Mouse (Mus musculus) liver, embryonic 13.5 days (tissue): ENCODE results near the gene Ppp6r2. TPM values are rescaled to one million over a fixed set of nuclear protein-coding genes. Genes with fewer than 3 reads are reported as not detected.
A peak's percentile ranks its signal among the peaks of the same experiment; 100 is the strongest.

Experiments
- ATAC-seq: fragments of 200-750 bp; cut with Nextera tagmentation; 2 replicates; pipeline ENCODE4 v1.8.0; 2017; ENCODE audit warnings: low read depth, mild to moderate bottlenecking, moderate number of reproducible peaks, moderate library complexity
- DNase-seq: peaks from one replicate; pipeline ENCODE4 v3.0.0; 2022
- H3K27ac ChIP-seq: fragments of 300-500 bp; sonication (generic); 2 replicates; pipeline ENCODE4 v1.5.1; 2015; ENCODE audit warnings: moderate library complexity, mild to moderate bottlenecking, inconsistent platforms
- H3K27me3 ChIP-seq: fragments of 300-500 bp; sonication (generic); 2 replicates; pipeline ENCODE4 v1.6.1; 2015; ENCODE audit warnings: mild to moderate bottlenecking, inconsistent platforms
- H3K36me3 ChIP-seq: fragments of 300-500 bp; sonication (generic); 2 replicates; pipeline ENCODE4 v1.6.1; 2015; ENCODE audit warnings: mild to moderate bottlenecking, inconsistent platforms
- H3K4me1 ChIP-seq: fragments of 300-500 bp; sonication (generic); replicated peaks from 2 replicates; pipeline ENCODE4 v1.6.1; 2015; ENCODE audit warnings: inconsistent platforms
- H3K4me2 ChIP-seq: fragments of 300-500 bp; sonication (generic); 2 replicates; pipeline ENCODE4 v1.6.1; 2015; ENCODE audit warnings: inconsistent platforms, mild to moderate bottlenecking, moderate library complexity
- H3K4me3 ChIP-seq: fragments of 300-500 bp; sonication (generic); replicated peaks from 2 replicates; pipeline ENCODE4 v1.5.1; 2015; ENCODE audit warnings: mild to moderate bottlenecking, inconsistent platforms
- H3K9ac ChIP-seq: fragments of 300-500 bp; sonication (generic); 2 replicates; pipeline ENCODE4 v1.6.1; 2015; ENCODE audit warnings: mild to moderate bottlenecking, inconsistent platforms
- H3K9me3 ChIP-seq: fragments of 300-500 bp; sonication (generic); replicated peaks from 2 replicates; pipeline ENCODE4 v1.6.1; 2016; ENCODE audit warnings: inconsistent platforms
- WGBS: fragments of 180-500 bp; shearing (Covaris S2); methylation state at CpG from one replicate; pipeline ENCODE4 v1.1.7; 2015; ENCODE audit not compliant: insufficient replicate concordance; 5-methylcytosine and 5-hydroxymethylcytosine counted together
- polyA plus RNA-seq: library from polyadenylated mRNA; unstranded; fragments of >200 nt; fragmentation: Nextera tagmentation; extraction: Ambion mirVana; gene quantifications from 2 replicates; pipeline ENCODE4 v1.2.1, GENCODE M21; 2015

Gene Ppp6r2
- polyA plus RNA-seq, 1 experiment from 2014 or later, result 17.1 TPM

DNA sequence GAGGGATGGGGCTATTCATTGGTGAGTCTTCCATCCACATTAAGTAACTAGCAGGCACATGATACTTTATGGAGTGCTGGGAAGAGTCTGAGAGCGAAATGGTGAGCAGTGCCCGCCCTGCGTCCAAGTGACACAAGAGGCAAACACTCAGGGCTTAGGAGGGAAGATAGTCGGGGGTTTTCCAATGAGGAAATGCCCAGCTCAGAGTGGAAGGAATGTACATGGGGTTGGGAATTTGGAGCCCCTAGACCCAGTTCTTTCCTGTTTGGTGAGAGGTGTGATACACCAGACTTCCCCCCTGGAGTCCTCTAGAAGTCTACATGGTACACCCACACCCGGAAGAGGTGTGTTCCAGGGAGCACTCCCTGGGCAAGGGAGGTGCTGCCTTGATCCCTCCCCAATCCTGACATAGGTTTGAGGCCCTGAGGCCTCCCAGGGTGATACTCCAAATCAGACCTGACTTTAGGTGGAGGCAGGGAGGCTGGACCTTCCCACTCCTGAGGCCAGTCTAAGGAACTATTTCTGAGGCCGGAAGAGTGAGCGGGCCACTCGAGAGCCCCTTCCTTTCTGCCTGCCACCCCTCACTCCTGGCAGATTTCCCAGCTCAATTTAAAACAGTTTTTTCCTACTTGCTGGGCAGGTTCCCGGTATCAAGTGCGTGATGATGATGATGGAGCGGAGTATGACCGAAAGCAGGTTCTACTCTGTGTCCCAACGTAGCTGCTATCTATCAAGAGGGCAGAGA lies 35.8 kb upstream of the Ppp6r2 start:
- peaks cover 83% of the 10 kb centered on the region for H3K27me3 ChIP-seq
- WGBS, result 75% methylated on average over 13 of the region's 13 CpGs
- no peaks in the 10 kb centered on the region for H3K36me3 ChIP-seq
- ATAC-seq (no peak), DNase-seq (no peak)
- no peak overlapping the region for H3K4me2 ChIP-seq
- H3K4me1 ChIP-seq, result peaks cover 96% of the 10 kb centered on the region
- H3K9me3 ChIP-seq, result no peaks in the 10 kb centered on the region
- H3K9ac ChIP-seq, result no peak overlapping the region
- H3K27ac ChIP-seq, result no peak overlapping the region
- H3K4me3 ChIP-seq, result no peak overlapping the region

DNA sequence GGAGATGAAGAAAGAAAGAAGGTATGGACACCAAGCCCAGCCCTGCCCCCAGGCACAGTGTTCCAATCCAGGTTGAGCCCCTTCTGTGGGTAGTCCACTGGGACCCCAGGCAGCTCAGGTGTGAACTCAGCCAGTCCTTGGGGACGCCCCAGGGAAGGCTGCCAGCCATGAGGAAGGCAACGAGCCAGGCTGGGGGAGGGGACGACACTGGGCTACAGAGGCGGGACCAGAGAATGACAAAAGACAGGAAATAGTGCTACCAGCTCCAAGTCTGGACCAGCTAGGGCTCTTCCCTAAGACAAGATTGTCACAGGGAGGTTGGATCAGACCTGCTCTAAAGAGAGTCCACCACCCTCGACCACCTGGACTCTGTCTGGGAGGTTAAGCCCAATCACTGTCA lies 34.2 kb upstream of the Ppp6r2 start:
- H3K4me3 ChIP-seq, result no peak overlapping the region
- DNase-seq (no peak), ATAC-seq (peak; percentile 24; the same call in 1 of the 2 replicates)
- 4% methylated on average over 5 of the region's 5 CpGs for WGBS
- H3K4me1 ChIP-seq, result peaks cover 93% of the 10 kb centered on the region
- peak overlapping the region; percentile 85 for H3K27ac ChIP-seq
- H3K27me3 ChIP-seq, result peaks cover 88% of the 10 kb centered on the region
- H3K9ac ChIP-seq, result no peak overlapping the region
- H3K9me3 ChIP-seq, result no peaks in the 10 kb centered on the region
- peak overlapping the region; percentile 69 for H3K4me2 ChIP-seq
- no peaks in the 10 kb centered on the region for H3K36me3 ChIP-seq

DNA sequence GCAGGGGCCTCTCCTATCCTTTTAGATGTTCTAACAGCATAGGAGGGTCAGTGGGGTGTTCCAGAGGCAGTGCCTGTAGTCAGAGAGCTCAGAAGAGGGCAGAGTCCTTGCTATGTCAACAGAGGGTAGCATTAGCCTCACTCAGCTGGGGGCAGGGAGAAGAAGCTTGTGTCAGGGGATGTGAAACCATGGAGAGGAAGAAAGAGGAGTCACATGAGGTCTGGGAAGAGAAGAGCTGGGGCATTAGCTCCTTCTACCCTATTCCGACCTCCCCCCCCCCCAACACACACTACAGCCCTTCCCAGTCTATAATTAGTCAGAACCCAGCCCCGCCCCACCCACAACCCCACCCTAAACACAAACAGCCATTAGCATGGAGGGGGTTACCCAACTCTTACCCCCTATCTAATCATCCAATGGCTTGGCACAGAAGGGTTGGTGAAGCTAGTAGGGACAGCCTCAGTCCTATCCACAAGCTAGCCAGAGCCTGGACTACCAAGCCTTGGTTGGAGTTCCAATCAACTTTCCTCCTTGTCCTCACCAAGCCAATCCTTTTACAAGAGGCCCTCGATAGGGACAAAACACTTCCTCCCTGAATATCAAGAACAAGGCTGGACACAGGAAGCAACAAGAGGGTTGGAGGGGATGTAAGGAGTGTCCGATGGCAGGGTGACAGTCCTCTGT lies 33.6 kb upstream of the Ppp6r2 start:
- DNase-seq (no peak), ATAC-seq (peak; percentile 54)
- H3K4me2 ChIP-seq, result peak overlapping the region; percentile 69
- peak overlapping the region; percentile 85 for H3K27ac ChIP-seq
- no peaks in the 10 kb centered on the region for H3K9me3 ChIP-seq
- H3K4me1 ChIP-seq, result peaks cover 91% of the 10 kb centered on the region
- H3K9ac ChIP-seq, result no peak overlapping the region
- peaks cover 85% of the 10 kb centered on the region for H3K27me3 ChIP-seq
- 31% methylated on average over 4 of the region's 4 CpGs for WGBS
- H3K36me3 ChIP-seq, result no peaks in the 10 kb centered on the region
- H3K4me3 ChIP-seq, result no peak overlapping the region

DNA sequence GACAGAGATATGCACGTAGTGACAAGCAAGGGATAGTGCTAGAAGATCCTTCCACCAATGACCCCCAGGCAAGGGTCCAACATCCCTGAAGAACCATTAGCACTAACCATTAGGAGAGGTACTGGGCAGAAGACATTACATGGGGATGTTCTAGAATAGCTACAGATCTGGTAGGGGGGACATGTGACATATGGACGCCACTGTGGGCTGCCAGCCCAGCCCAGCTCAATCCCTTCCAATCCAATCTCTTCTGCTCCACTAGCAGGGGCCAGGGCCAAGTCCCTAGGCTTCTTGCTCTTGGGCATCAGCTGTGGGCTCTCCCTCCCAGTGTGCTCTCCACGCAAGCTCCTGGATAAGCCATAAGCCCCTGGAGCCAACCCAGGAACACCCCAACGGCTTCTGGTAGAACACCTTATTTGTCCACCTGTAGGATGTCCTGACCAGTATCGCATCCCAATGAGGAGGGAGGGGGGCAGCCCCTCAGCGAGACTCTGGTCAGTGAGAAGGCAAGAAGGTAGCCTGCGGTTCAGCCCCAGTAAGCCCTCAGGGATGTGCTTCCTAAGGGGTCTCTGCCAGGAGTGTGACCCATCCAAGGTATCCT lies 33.0 kb upstream of the Ppp6r2 start:
- peak overlapping the region; percentile 69 for H3K4me2 ChIP-seq
- H3K9ac ChIP-seq, result peak overlapping the region; percentile 41; the same call in 1 of the 2 replicates
- peaks cover 85% of the 10 kb centered on the region for H3K27me3 ChIP-seq
- H3K9me3 ChIP-seq, result no peaks in the 10 kb centered on the region
- H3K4me1 ChIP-seq, result peaks cover 84% of the 10 kb centered on the region
- H3K4me3 ChIP-seq, result peak overlapping the region; percentile 63
- 50% methylated on average over 7 of the region's 7 CpGs for WGBS
- H3K36me3 ChIP-seq, result no peaks in the 10 kb centered on the region
- peak overlapping the region; percentile 85 for H3K27ac ChIP-seq
- DNase-seq (no peak), ATAC-seq (no peak)

DNA sequence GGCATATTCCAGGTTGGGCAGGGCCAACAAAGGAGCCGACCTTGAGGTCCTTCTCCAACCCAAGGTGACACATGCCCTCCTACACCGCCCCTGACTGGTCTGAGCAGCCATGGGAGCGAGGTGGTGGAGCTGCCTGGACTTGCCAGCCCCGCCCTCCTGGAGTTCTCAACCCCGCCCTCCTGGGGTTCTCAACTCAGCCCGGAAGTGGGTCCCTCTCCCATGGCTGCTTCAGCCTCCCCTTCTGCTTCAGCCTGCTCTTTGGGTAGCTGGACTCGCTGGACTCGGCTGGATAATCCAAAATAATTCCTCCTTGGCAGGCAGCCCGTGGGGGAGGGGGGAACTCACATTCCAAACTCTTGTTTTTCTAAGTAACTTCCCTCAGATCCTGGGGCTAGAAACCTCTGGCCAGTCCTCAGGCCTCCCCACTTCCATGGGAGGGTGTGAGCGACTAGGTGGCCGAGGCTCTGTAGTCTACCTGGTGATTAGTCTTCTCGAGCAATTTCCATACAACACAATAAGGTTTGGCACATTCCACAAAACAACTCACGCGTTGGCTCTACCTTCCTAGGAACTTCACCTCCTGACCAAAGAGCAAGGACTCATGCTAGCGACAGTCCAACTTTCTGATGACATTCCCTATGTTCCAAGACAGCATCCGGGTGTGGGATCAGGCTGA lies 32.3 kb upstream of the Ppp6r2 start:
- Histone ChIP-seq H3K9me3 (no peaks in the 10 kb centered on the region), H3K4me2 (peak overlapping the region; percentile 69), H3K9ac (peak overlapping the region; percentile 65), H3K4me1 (peaks cover 77% of the 10 kb centered on the region), H3K36me3 (no peaks in the 10 kb centered on the region), H3K27me3 (peaks cover 79% of the 10 kb centered on the region), H3K27ac (peak overlapping the region; percentile 85), H3K4me3 (peak overlapping the region; percentile 63)
- ATAC-seq (peak; percentile 19), DNase-seq (peak; percentile 49)
- 13% methylated on average over 16 of the region's 16 CpGs for WGBS

DNA sequence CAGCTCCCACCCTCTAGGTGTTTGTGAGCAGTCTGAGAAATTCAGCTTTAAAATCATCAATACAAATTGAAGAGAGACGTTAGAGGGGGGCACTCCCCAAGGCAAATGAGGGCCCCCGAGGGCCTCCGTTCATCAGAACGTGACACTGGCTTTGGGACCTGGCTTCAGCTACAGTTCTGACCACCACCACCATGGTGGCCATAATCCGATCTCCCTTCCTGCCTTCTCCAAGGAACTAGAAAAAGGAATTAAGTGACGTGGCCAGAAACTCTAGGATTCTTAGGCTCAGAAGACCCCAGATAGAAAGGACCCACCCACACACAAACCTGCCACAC lies 31.8 kb upstream of the Ppp6r2 start:
- 18% methylated on average over 6 of the region's 6 CpGs for WGBS
- H3K4me3 ChIP-seq, result peak overlapping the region; percentile 63
- DNase-seq (no peak), ATAC-seq (no peak)
- H3K27me3 ChIP-seq, result peaks cover 74% of the 10 kb centered on the region
- no peaks in the 10 kb centered on the region for H3K9me3 ChIP-seq
- H3K27ac ChIP-seq, result peak overlapping the region; percentile 85; the same call in 1 of the 2 replicates
- peaks cover 72% of the 10 kb centered on the region for H3K4me1 ChIP-seq
- peak overlapping the region; percentile 69 for H3K4me2 ChIP-seq
- no peaks in the 10 kb centered on the region for H3K36me3 ChIP-seq
- H3K9ac ChIP-seq, result peak overlapping the region; percentile 65

DNA sequence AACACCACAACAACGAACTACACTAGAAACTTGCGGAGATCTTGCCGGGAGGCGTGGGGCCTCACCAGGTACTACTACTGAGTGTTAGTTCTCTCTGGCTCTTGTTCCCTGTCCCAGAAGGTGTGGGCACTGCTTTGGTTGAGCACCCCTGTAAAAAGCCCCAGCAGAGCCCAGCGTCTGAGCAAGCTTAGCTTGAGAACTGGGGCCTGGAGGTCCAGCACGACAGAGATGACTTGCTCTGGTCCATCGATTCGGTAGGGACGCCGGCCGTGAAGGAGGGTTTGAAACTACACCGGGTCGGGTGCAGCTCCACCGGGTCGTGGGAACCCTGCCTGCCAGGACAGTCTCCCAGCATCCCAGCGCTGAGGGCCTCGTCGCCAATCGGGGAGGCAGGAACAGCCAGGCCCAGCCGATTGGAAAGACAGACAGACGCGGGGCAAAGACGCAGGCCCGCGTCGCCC lies 31.2 kb upstream of the Ppp6r2 start:
- Histone ChIP-seq H3K9ac (peak overlapping the region; percentile 65), H3K36me3 (no peaks in the 10 kb centered on the region), H3K27ac (peak overlapping the region; percentile 67), H3K4me1 (peaks cover 67% of the 10 kb centered on the region), H3K4me2 (peak overlapping the region; percentile 69), H3K4me3 (peak overlapping the region; percentile 63), H3K27me3 (peaks cover 69% of the 10 kb centered on the region), H3K9me3 (no peaks in the 10 kb centered on the region)
- ATAC-seq (no peak), DNase-seq (no peak)
- 4% methylated on average over 26 of the region's 26 CpGs for WGBS

DNA sequence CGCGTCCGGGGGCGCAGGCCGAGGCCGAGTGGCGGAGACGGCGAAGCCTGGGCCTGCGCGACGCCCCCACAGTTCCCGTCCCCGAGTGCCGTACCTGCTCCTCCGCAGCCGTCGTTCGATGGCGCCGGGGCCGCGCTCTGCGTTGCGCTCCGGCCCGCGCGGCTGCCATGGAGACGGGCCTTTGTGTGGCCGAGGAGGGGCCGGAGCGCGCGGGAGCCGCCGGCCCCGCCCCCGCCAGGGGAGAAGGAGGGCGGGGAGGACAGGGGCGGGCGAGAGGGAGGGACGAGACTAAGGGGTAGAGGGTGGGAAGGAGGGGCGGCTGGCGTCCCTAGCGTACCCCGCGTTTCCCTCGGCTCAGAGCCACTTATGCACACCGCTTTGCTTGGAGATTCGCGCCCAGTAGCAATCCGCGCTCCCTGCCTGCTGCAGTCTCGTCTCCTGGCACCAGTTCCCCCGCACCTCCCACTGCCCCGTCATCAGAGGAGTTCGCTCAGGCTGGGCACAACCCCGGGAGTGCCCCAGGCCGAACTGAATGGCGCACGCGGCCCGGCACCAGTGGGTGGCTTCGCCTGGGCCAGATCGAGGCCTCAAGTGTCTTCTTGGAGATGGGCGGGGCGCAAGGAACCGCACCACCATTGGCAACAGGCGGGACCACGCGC lies 30.7 kb upstream of the Ppp6r2 start, which contains the start of gene Plxnb2:
Gene Plxnb2 (minus strand): TSS at position 218 of the 659 bp plus-strand sequence.
- no peaks in the 10 kb centered on the region for H3K9me3 ChIP-seq
- ATAC-seq, result peak; percentile 60
- peak within 1 kb of the TSS; percentile 85 for H3K27ac ChIP-seq
- H3K27me3 ChIP-seq, result peaks cover 63% of the 10 kb centered on the region
- DNase-seq, result no peak
- no peaks in the 10 kb centered on the region for H3K36me3 ChIP-seq
- H3K9ac ChIP-seq, result peak within 1 kb of the TSS; percentile 65
- peak within 1 kb of the TSS; percentile 63 for H3K4me3 ChIP-seq
- H3K4me1 ChIP-seq, result peaks cover 61% of the 10 kb centered on the region
- WGBS, result 1% methylated on average over 71 of the region's 72 CpGs
- peak within 1 kb of the TSS; percentile 69 for H3K4me2 ChIP-seq

DNA sequence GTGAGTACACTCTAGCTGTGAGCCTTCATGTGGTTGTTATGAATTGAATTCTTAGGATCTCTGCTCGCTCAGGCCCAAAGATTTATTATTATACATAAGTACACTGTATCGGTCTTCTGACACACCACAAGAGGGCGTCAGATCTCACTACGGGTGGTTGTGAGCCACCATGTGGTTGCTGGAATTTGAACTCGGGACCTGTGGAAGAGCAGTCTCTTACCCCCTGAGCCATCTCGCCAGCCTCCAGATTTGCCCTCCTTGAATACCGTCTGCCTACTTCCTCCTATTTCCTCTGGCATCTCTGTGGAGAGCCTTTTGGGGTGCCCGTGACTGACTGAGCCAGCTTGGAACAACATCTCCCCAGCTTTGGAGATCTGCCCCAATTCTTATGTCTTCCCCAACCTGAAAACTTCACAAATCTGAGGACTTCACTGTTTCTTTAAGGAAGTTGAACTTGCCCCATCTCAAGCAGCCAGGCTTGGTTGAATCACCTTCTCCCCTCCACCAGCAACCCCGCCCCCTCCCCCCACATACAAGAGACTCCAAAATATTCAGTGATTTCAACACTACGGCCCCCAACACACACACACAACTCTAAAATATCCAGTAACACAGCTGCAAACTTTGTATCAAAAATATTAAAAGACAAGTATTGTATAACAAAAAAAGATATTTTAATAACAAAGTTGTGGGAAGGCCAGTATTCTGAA lies 29.6 kb upstream of the Ppp6r2 start:
- H3K27me3 ChIP-seq, result peaks cover 56% of the 10 kb centered on the region
- no peak for ATAC-seq
- H3K27ac ChIP-seq, result 0 out of 2 replicates have a peak overlapping the region, but pooled peaks have one; percentile 30
- no peak for DNase-seq
- H3K4me3 ChIP-seq, result peak overlapping the region; percentile 63; the same call in 1 of the 2 replicates
- H3K9ac ChIP-seq, result no peak overlapping the region
- no peaks in the 10 kb centered on the region for H3K9me3 ChIP-seq
- WGBS, result 34% methylated on average over 10 of the region's 10 CpGs
- H3K36me3 ChIP-seq, result 0 out of 2 replicates have a peak, but pooled peaks cover 2% of the 10 kb centered on the region
- peak overlapping the region; percentile 69 for H3K4me2 ChIP-seq
- peaks cover 51% of the 10 kb centered on the region for H3K4me1 ChIP-seq

DNA sequence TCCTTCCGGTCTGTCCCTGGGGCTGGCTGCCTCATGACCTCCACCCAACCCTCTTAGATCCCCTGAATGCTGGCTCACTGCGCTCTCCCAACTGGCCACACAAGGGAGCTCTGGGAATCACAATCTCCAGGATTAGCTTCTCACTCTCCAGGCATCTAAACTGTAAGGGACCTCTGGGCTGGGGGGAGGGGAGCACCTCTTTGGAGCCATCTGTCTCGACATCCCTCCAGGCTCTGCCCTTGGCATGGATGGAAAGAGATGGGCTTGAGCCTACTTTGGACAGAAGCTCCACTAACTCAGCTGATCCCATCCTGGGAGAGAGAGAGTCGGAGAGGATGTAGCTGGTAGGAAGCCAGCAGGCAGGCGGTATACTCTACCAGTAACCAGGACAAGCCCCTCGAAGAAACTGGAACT lies 29.0 kb upstream of the Ppp6r2 start:
- Histone ChIP-seq H3K27me3 (peaks cover 54% of the 10 kb centered on the region), H3K36me3 (0 out of 2 replicates have a peak, but pooled peaks cover 7% of the 10 kb centered on the region), H3K4me2 (no peak overlapping the region), H3K9me3 (no peaks in the 10 kb centered on the region), H3K4me1 (peaks cover 45% of the 10 kb centered on the region), H3K4me3 (no peak overlapping the region), H3K27ac (no peak overlapping the region), H3K9ac (no peak overlapping the region)
- 17% methylated on average over 6 of the region's 6 CpGs for WGBS
- DNase-seq, result no peak
- ATAC-seq, result no peak
